14 mouse cellular contexts compared by ENCODE assay signal in genomic region chr1:176753861-176754718, GRCm38 (mm10). TPM values are rescaled to one million over a fixed set of nuclear protein-coding genes. Genes with fewer than 3 reads are reported as not detected.
DNase-seq lines count a peak whose midpoint lies in the region; ATAC-seq and TF ChIP-seq lines count a peak whose summit lies in the region.
"Had no signal": no experiment of that assay in that cellular context is flagged by ENCODE, and none has a peak within 500 bp of the region (broad histone marks: within the 10 kb centered on the region; RNA-seq: fewer than 3 reads in every experiment).

No protein-coding gene starts in this region.

- H3K27ac ChIP-seq in hindbrain, embryonic 14.5 days, result peak overlapping the region; percentile 32; the same call in 1 of the 2 replicates
- no peak overlapping the region for H3K27ac ChIP-seq in hindbrain, embryonic 10.5 days
- H3K27ac ChIP-seq in forebrain, embryonic 16.5 days (ENCODE audit: low read length), result no peak overlapping the region
- no peak overlapping the region for H3K27ac ChIP-seq in liver, postnatal 0 days (ENCODE audit: low read depth)
- H3K27ac ChIP-seq: kidney, postnatal 0 days; lung, embryonic 15.5 days had no signal

- H3K9ac ChIP-seq in hindbrain, embryonic 14.5 days, result no peak overlapping the region
- no peak overlapping the region for H3K9ac ChIP-seq in forebrain, embryonic 16.5 days (replicated peaks; ENCODE audit: low read depth, low read length)
- H3K9ac ChIP-seq in liver, postnatal 0 days (replicated peaks), result no peak overlapping the region
- H3K9ac ChIP-seq: lung, embryonic 15.5 days had no signal

- no peak overlapping the region for H3K4me3 ChIP-seq in hindbrain, embryonic 14.5 days (replicated peaks; ENCODE audit: low read length)
- H3K4me3 ChIP-seq in hindbrain, embryonic 10.5 days, result no peak overlapping the region
- no peak overlapping the region for H3K4me3 ChIP-seq in forebrain, embryonic 16.5 days (replicated peaks; ENCODE audit: low read length)
- no peak overlapping the region for H3K4me3 ChIP-seq in liver, postnatal 0 days (ENCODE audit: low read depth, low read length)
- H3K4me3 ChIP-seq: lung, embryonic 15.5 days had no signal

- DNase-seq in cerebellum, adult 9-11 months, result peak; percentile 16
- no peak for DNase-seq in cerebellum, adult 11 months
- no peak for DNase-seq in hindbrain, embryonic 14.5 days (ENCODE audit: low spot score)
- DNase-seq in hindbrain, embryonic 10.5 days (ENCODE audit: low spot score), result no peak
- DNase-seq in ZHBTc4 (ENCODE audit: low read depth, low spot score), result peak; percentile 5
- DNase-seq in liver, postnatal 0 days, result no peak
- no peak for DNase-seq in thymus, postnatal 36 days
- DNase-seq: adrenal gland, adult 8-10 months; gastrocnemius, postnatal 14 days; thymus, postnatal 14 days had no signal

- H3K27me3 ChIP-seq in hindbrain, embryonic 14.5 days (ENCODE audit: control insufficient read depth, insufficient read depth, low read length), result no peaks in the 10 kb centered on the region
- no peaks in the 10 kb centered on the region for H3K27me3 ChIP-seq in hindbrain, embryonic 10.5 days (ENCODE audit: insufficient read depth, poor library complexity, severe bottlenecking)
- H3K27me3 ChIP-seq in forebrain, embryonic 16.5 days (replicated peaks; ENCODE audit: control insufficient read depth, insufficient read depth, low read length), result no peaks in the 10 kb centered on the region
- no peaks in the 10 kb centered on the region for H3K27me3 ChIP-seq in liver, postnatal 0 days (ENCODE audit: insufficient read depth, low read length)
- H3K27me3 ChIP-seq: lung, embryonic 15.5 days had no signal

- H3K36me3 ChIP-seq in hindbrain, embryonic 14.5 days (replicated peaks; ENCODE audit: control insufficient read depth, insufficient read depth), result peaks cover 43% of the 10 kb centered on the region
- H3K36me3 ChIP-seq in hindbrain, embryonic 10.5 days, result peaks cover 75% of the 10 kb centered on the region
- H3K36me3 ChIP-seq in forebrain, embryonic 16.5 days (ENCODE audit: control insufficient read depth, insufficient read depth), result peaks cover 26% of the 10 kb centered on the region
- H3K36me3 ChIP-seq in liver, postnatal 0 days (replicated peaks; ENCODE audit: insufficient read depth, low read length), result peaks cover 25% of the 10 kb centered on the region

- 0 out of 2 replicates have a peak, but pooled peaks cover 2% of the 10 kb centered on the region for H3K4me1 ChIP-seq in hindbrain, embryonic 14.5 days (replicated peaks; ENCODE audit: control insufficient read depth, insufficient read depth, low read length)
- no peaks in the 10 kb centered on the region for H3K4me1 ChIP-seq in hindbrain, embryonic 10.5 days (replicated peaks)
- peaks cover 7% of the 10 kb centered on the region for H3K4me1 ChIP-seq in forebrain, embryonic 16.5 days (replicated peaks; ENCODE audit: control insufficient read depth, insufficient read depth, low read length)
- no peaks in the 10 kb centered on the region for H3K4me1 ChIP-seq in liver, postnatal 0 days (ENCODE audit: insufficient read depth)
- H3K4me1 ChIP-seq: lung, embryonic 15.5 days had no signal

- no peak for TF ChIP-seq CTCF in liver, postnatal 0 days (IDR thresholded peaks at IDR 0.05; ENCODE audit: low read depth)

- no peak for TF ChIP-seq EP300 in liver, postnatal 0 days (IDR thresholded peaks at IDR 0.05; ENCODE audit: low read depth)

- ATAC-seq in hindbrain, embryonic 14.5 days (ENCODE audit: low FRiP score), result no peak
- peak; percentile 68 for ATAC-seq in forebrain, embryonic 16.5 days
- ATAC-seq in liver, postnatal 0 days, result no peak
- ATAC-seq: inflammation-experienced regulatory T-cells, adult 6 months had no signal

- WGBS in hindbrain, embryonic 14.5 days, result 59% methylated on average over 14 of the region's 14 CpGs
- 83% methylated on average over 14 of the region's 14 CpGs for WGBS in hindbrain, embryonic 10.5 days
- WGBS in forebrain, embryonic 16.5 days, result 42% methylated on average over 14 of the region's 14 CpGs
- WGBS in liver, postnatal 0 days (ENCODE audit: insufficient replicate concordance), result 76% methylated on average over 14 of the region's 14 CpGs

- H3K4me2 ChIP-seq in hindbrain, embryonic 14.5 days (replicated peaks), result no peak overlapping the region
- H3K4me2 ChIP-seq in forebrain, embryonic 16.5 days (ENCODE audit: low read length), result no peak overlapping the region
- H3K4me2 ChIP-seq in liver, postnatal 0 days (ENCODE audit: low read depth, low read length), result no peak overlapping the region
- H3K4me2 ChIP-seq: lung, embryonic 15.5 days had no signal

- H3K9me3 ChIP-seq in hindbrain, embryonic 14.5 days (ENCODE audit: control insufficient read depth, low read length), result no peaks in the 10 kb centered on the region
- no peaks in the 10 kb centered on the region for H3K9me3 ChIP-seq in hindbrain, embryonic 10.5 days
- H3K9me3 ChIP-seq in forebrain, embryonic 16.5 days (ENCODE audit: control insufficient read depth, low read length), result no peaks in the 10 kb centered on the region
- no peaks in the 10 kb centered on the region for H3K9me3 ChIP-seq in liver, postnatal 0 days (ENCODE audit: low read length)
- H3K9me3 ChIP-seq: lung, embryonic 15.5 days had no signal

RNA-seq across cellular contexts. Expression of gene Cep170, which starts 59.8 kb away (rescaled TPM):
- polyA plus RNA-seq in hindbrain, embryonic 14.5 days (2014; fragmentation: Nextera tagmentation; extraction: Ambion mirVana), result 135 and 136 TPM in 2 replicates
- polyA plus RNA-seq in hindbrain, embryonic 10.5 days (2016; fragmentation: Nextera tagmentation; extraction: Ambion mirVana), result 35.5 and 42.4 TPM in 2 replicates
- polyA plus RNA-seq in forebrain, embryonic 16.5 days (2015; fragmentation: Nextera tagmentation; extraction: Ambion mirVana), result 152 and 166 TPM in 2 replicates
- 2.6 and 4.4 TPM in 2 replicates for polyA plus RNA-seq in liver, postnatal 0 days (2015; fragmentation: Nextera tagmentation; extraction: Ambion mirVana)

Comparison
In these comparisons a context has a peak if more than half of its experiments do, and no peak if none do; other contexts are left out.
1. DNase-seq: peak in cerebellum, adult 9-11 months (single experiment) and ZHBTc4 (single experiment); none in cerebellum, adult 11 months (single experiment), hindbrain, embryonic 14.5 days (single experiment), hindbrain, embryonic 10.5 days (single experiment), liver, postnatal 0 days (single experiment) and thymus, postnatal 36 days (0 of 2).